Mouse (Mus musculus): ENCODE measurements around the gene Fbxw17. TPM values are rescaled to one million over a fixed set of nuclear protein-coding genes. Genes with fewer than 3 reads are reported as not detected.
"Not testable (repeated sequence)": the region's sequence is repeated elsewhere in the genome, so short reads cannot be mapped to it uniquely, and the experiment has no call there.

The Fbxw17 gene
- polyA plus RNA-seq, 1 experiment from 2014 or later = 31.3 TPM

DNA sequence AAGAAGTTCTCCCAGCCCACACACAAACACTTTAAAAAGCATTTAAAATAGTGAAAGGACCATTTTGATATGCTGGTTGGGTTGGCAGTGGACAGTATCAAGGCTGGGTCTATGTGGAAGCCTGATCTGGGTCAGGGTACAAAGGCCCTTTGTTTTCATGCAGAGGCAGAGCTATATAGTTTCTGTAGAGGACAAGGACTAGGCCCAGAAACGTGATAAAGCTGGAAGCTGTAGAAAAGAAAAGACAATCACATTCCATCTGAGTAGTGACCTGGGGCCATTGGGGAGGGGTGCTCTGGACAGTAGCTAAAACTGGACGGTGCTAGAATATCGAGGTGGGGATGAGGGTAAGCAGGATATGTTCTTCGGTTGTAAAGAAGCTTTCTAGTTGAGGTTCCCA is 27.6 kb downstream of the Fbxw17 start:
- Histone ChIP-seq H3K4me2 (ENCODE audit: low read depth) (no peak overlapping the region), H3K27me3 (ENCODE audit: control insufficient read depth, insufficient read depth, low read length) (no peaks in the 10 kb centered on the region), H3K27ac (ENCODE audit: low read depth, low read length) (no peak overlapping the region), H3K9ac (ENCODE audit: low read length) (no peak overlapping the region), H3K36me3 (ENCODE audit: control insufficient read depth, insufficient read depth, low read length) (no peaks in the 10 kb centered on the region), H3K4me3 (ENCODE audit: low read depth, low read length) (no peak overlapping the region), H3K4me1 (ENCODE audit: control insufficient read depth, insufficient read depth, low read length) (no peaks in the 10 kb centered on the region), H3K9me3 (ENCODE audit: control insufficient read depth, low read length) (no peaks in the 10 kb centered on the region)
- no peak for DNase-seq (ENCODE audit: low spot score)
- no peak for ATAC-seq (ENCODE audit: insufficient read depth, low FRiP score, low TSS enrichment)
- WGBS = 76% methylated on average over 4 of the region's 4 CpGs

- H3K27ac ChIP-seq (ENCODE audit: low read depth, low read length); H3K4me1 ChIP-seq (ENCODE audit: control insufficient read depth, insufficient read depth, low read length); H3K4me2 ChIP-seq (ENCODE audit: low read depth); ATAC-seq (ENCODE audit: insufficient read depth, low FRiP score, low TSS enrichment); DNase-seq (ENCODE audit: low spot score); H3K4me3 ChIP-seq (ENCODE audit: low read depth, low read length); H3K27me3 ChIP-seq (ENCODE audit: control insufficient read depth, insufficient read depth, low read length); H3K36me3 ChIP-seq (ENCODE audit: control insufficient read depth, insufficient read depth, low read length); H3K9me3 ChIP-seq (ENCODE audit: control insufficient read depth, low read length); H3K9ac ChIP-seq (ENCODE audit: low read length): not testable (repeated sequence)
- 76% methylated on average over 9 of the region's 9 CpGs for WGBS
These were observed 34.6 kb downstream of the Fbxw17 start for GRCm38 (mm10) chr13:50452266-50452665.

- no peak overlapping the region for H3K27ac ChIP-seq (ENCODE audit: low read depth, low read length)
- H3K4me1 ChIP-seq (ENCODE audit: control insufficient read depth, insufficient read depth, low read length) = no peaks in the 10 kb centered on the region
- DNase-seq (ENCODE audit: low spot score) (no peak), ATAC-seq (ENCODE audit: insufficient read depth, low FRiP score, low TSS enrichment) (no peak)
- 31% methylated on average over 4 of the region's 4 CpGs for WGBS
- H3K36me3 ChIP-seq (ENCODE audit: control insufficient read depth, insufficient read depth, low read length) = no peaks in the 10 kb centered on the region
- no peak overlapping the region for H3K4me2 ChIP-seq (ENCODE audit: low read depth)
- no peak overlapping the region for H3K9ac ChIP-seq (ENCODE audit: low read length)
- no peaks in the 10 kb centered on the region for H3K27me3 ChIP-seq (ENCODE audit: control insufficient read depth, insufficient read depth, low read length)
- no peaks in the 10 kb centered on the region for H3K9me3 ChIP-seq (ENCODE audit: control insufficient read depth, low read length)
- H3K4me3 ChIP-seq (ENCODE audit: low read depth, low read length) = no peak overlapping the region
These were observed 35.8 kb downstream of the Fbxw17 start for GRCm38 (mm10) chr13:50453426-50453825.

DNA sequence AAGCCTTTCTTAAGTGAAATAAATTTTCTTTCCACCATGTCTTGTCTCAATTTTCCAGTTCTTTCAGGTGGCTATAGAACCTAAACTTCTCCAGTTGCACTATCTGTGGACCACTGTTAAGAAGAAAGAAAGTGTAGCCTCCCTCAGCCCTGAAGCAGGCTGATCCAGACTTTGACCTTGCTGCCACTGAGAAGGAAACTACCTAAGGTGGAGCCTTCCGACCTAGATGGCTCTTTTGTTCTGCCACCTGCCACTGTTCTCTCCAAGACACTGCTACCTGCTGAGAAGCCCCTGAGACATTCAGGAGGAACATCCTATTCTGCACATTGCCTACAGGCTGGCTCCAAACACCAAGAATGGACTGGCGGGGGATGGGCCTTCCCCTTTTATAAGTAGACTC is 42.8 kb downstream of the Fbxw17 start:
- not testable (repeated sequence) for H3K4me3 ChIP-seq (ENCODE audit: low read depth, low read length); H3K9ac ChIP-seq (ENCODE audit: low read length); H3K36me3 ChIP-seq (ENCODE audit: control insufficient read depth, insufficient read depth, low read length); H3K9me3 ChIP-seq (ENCODE audit: control insufficient read depth, low read length); DNase-seq (ENCODE audit: low spot score); ATAC-seq (ENCODE audit: insufficient read depth, low FRiP score, low TSS enrichment); H3K4me1 ChIP-seq (ENCODE audit: control insufficient read depth, insufficient read depth, low read length); H3K4me2 ChIP-seq (ENCODE audit: low read depth); H3K27ac ChIP-seq (ENCODE audit: low read depth, low read length); H3K27me3 ChIP-seq (ENCODE audit: control insufficient read depth, insufficient read depth, low read length)
- WGBS = 65% methylated on average over 2 of the region's 2 CpGs

DNA sequence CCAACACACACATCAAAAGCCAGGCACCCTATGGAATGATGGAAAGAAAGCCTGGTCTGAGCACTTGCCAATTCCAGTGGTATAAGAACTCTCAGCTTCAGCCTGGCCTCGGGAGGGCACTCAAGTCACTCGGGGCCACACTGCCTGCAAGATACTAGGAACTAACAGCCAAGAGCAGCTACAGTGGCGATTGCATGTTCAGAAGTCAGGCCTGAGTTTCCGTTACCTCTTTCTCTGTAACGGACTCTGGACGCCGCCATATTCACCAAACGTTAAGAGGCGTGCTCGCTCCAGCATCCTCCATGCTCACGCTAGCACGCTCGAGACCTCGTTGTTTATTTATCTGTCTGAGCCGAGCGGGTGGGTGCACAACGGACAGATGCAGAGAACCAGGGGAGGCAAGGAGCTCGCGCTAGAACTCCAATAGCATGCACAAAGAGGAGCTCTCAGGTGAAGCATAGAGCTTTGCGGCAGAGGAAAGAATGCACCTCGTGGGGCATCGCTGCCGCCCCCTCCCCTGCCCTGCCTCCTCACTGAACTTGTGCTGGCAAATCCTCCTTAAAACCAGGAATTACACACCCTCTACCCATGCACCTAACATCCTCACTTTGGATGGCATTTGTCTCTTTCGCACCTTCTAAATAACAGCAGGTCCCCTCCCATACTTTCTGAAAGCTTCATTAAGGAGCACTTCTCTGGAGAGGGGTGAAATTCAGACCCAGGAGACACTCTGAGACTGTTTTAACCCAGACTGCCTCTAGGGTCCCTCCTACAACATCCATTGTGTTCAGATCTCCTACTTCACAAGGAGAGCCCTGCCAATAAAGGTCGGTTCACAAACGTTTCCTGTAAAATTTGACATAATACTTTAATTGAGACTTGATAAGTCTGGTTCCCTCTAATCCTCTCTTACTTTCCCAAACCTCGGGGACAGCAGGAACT is 47.2 kb downstream of the Fbxw17 start:
- Histone ChIP-seq H3K4me2 (ENCODE audit: low read depth) (peak overlapping the region; percentile 15), H3K4me1 (ENCODE audit: control insufficient read depth, insufficient read depth, low read length) (no peaks in the 10 kb centered on the region), H3K36me3 (ENCODE audit: control insufficient read depth, insufficient read depth, low read length) (no peaks in the 10 kb centered on the region), H3K9me3 (ENCODE audit: control insufficient read depth, low read length) (no peaks in the 10 kb centered on the region), H3K27ac (ENCODE audit: low read depth, low read length) (no peak overlapping the region), H3K9ac (ENCODE audit: low read length) (no peak overlapping the region), H3K4me3 (ENCODE audit: low read depth, low read length) (0 out of 2 replicates have a peak overlapping the region, but pooled peaks have one; percentile 3), H3K27me3 (ENCODE audit: control insufficient read depth, insufficient read depth, low read length) (no peaks in the 10 kb centered on the region)
- ATAC-seq (ENCODE audit: insufficient read depth, low FRiP score, low TSS enrichment) (no peak), DNase-seq (ENCODE audit: low spot score) (peak; percentile 13)
- 38% methylated on average over 27 of the region's 27 CpGs for whole genome bisulfite sequencing

- no peak for DNase-seq (ENCODE audit: low spot score)
- 83% methylated on average over 4 of the region's 4 CpGs for WGBS
- Histone ChIP-seq H3K4me1 (ENCODE audit: control insufficient read depth, insufficient read depth, low read length) (no peaks in the 10 kb centered on the region), H3K4me2 (ENCODE audit: low read depth) (no peak within 1 kb of the TSS), H3K36me3 (ENCODE audit: control insufficient read depth, insufficient read depth, low read length) (no peaks in the 10 kb centered on the region), H3K27ac (ENCODE audit: low read depth, low read length) (no peak within 1 kb of the TSS), H3K9me3 (ENCODE audit: control insufficient read depth, low read length) (no peaks in the 10 kb centered on the region), H3K27me3 (ENCODE audit: control insufficient read depth, insufficient read depth, low read length) (no peaks in the 10 kb centered on the region), H3K4me3 (ENCODE audit: low read depth, low read length) (no peak within 1 kb of the TSS), H3K9ac (ENCODE audit: low read length) (no peak within 1 kb of the TSS)
- ATAC-seq (ENCODE audit: insufficient read depth, low FRiP score, low TSS enrichment) = no peak
These were observed 49.3 kb downstream of the Fbxw17 start, which contains the start of gene Nutm2 for GRCm38 (mm10) chr13:50467007-50467406. Nutm2 (plus strand) TSS chr13:50467307.

Other genes with a start within 250 kb of the Fbxw17 start
- not detected in 2 replicates for gene Gm906, start 167.6 kb upstream of the Fbxw17 start, polyA plus RNA-seq (2014; fragmentation: Nextera tagmentation; extraction: Ambion mirVana)
- not detected in 2 replicates for gene Gm47429, start 26.0 kb downstream of the Fbxw17 start, polyA plus RNA-seq (2014; fragmentation: Nextera tagmentation; extraction: Ambion mirVana)
- not detected in 2 replicates for gene Nutm2, start 49.4 kb downstream of the Fbxw17 start, polyA plus RNA-seq (2014; fragmentation: Nextera tagmentation; extraction: Ambion mirVana)
- gene Gm904, start 225.4 kb downstream of the Fbxw17 start, polyA plus RNA-seq (2014; fragmentation: Nextera tagmentation; extraction: Ambion mirVana) = not detected in 2 replicates